Mouse (Mus musculus): ENCODE data around the gene Spata45. TPM values are rescaled to one million over a fixed set of nuclear protein-coding genes. Genes with fewer than 3 reads are reported as not detected.
"Not testable (repeated sequence)": the region's sequence is repeated elsewhere in the genome, so short reads cannot be mapped to it uniquely, and the experiment has no call there.

Spata45 gene
- polyA plus RNA-seq, 1 experiment from 2014 or later, result not detected

DNA sequence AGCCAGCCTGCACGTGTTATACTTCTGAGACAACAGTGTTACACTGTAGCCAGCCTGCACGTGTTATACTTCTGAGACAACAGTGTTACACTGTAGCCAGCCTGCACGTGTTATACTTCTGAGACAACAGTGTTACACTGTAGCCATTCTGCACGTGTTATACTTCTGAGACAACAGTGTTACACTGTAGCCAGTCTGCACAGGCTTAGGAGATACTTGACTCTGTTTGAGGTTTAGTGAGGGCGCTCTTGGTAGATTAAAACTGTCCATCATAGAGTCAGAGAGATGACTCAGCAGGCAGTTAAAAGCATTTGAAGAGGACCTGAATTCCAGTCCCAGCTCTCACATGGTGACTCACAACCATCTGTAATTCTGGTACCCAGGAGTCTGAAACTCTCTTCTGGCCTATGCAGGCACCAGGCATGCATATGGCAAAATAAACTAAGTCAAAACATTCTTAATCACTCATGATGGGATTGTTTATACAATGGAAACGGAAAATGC is 5.5 kb upstream of the Spata45 start:
- ATAC-seq (ENCODE audit: insufficient read depth, low FRiP score); H3K4me3 ChIP-seq (replicated peaks; ENCODE audit: low read length); H3K4me1 ChIP-seq (ENCODE audit: control insufficient read depth, insufficient read depth, low read length); H3K9me3 ChIP-seq (replicated peaks; ENCODE audit: control insufficient read depth, low read length); H3K27me3 ChIP-seq (ENCODE audit: control insufficient read depth, insufficient read depth, low read length); H3K4me2 ChIP-seq (ENCODE audit: low read depth, low read length); H3K27ac ChIP-seq (ENCODE audit: low read length); H3K36me3 ChIP-seq (ENCODE audit: control insufficient read depth, insufficient read depth, low read length); H3K9ac ChIP-seq (ENCODE audit: low read length): not testable (repeated sequence)
- WGBS, result 58% methylated on average over 6 of the region's 6 CpGs

DNA sequence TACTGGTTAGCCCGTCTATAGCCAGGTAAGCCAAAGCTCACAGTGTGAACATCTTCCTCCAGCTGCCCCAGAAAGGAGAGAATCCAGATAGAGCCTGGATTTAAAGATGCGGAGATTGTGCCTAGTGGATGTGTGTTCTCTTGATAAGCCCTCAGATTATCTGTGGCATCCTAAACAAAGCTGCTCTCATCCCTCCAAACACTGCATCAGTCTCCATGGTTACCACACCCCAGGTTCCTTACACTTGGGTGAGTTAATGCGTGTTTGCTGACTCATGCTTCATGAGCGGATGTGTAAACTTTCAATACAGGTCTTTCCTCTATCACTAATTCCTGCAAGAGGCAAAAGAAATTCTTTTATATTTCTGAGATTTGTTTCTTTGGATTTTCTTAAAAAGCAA is 790 bp upstream of the Spata45 start:
- no peak overlapping the region for H3K4me3 ChIP-seq (replicated peaks; ENCODE audit: low read length)
- H3K27me3 ChIP-seq (ENCODE audit: control insufficient read depth, insufficient read depth, low read length), result no peaks in the 10 kb centered on the region
- no peaks in the 10 kb centered on the region for H3K4me1 ChIP-seq (ENCODE audit: control insufficient read depth, insufficient read depth, low read length)
- H3K27ac ChIP-seq (ENCODE audit: low read length), result no peak overlapping the region
- H3K9me3 ChIP-seq (replicated peaks; ENCODE audit: control insufficient read depth, low read length), result no peaks in the 10 kb centered on the region
- H3K9ac ChIP-seq (ENCODE audit: low read length), result no peak overlapping the region
- WGBS, result 28% methylated on average over 4 of the region's 4 CpGs
- no peaks in the 10 kb centered on the region for H3K36me3 ChIP-seq (ENCODE audit: control insufficient read depth, insufficient read depth, low read length)
- no peak for ATAC-seq (ENCODE audit: insufficient read depth, low FRiP score)
- H3K4me2 ChIP-seq (ENCODE audit: low read depth, low read length), result no peak overlapping the region

DNA sequence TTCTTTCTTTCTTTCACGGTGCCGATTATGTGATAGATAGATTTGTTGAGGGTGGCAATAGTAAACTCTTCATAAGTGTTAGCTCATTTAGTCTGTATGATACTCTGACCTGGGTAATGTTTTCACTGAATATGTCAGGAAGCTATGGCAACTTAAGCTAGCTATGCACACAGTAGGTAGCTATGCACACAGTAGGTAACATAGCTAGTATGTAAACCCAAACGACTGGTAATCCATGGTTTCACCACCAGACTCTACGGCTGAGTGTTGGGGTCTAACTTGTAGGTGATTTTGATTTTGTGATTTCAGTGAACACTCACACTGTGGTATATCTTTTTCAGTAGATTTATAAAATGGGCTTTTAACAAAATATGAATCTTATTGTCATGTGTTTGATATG is 1.6 kb downstream of the Spata45 start:
- H3K4me3 ChIP-seq (replicated peaks; ENCODE audit: low read length), result no peak overlapping the region
- no peak overlapping the region for H3K4me2 ChIP-seq (ENCODE audit: low read depth, low read length)
- no peak for ATAC-seq (ENCODE audit: insufficient read depth, low FRiP score)
- no peaks in the 10 kb centered on the region for H3K9me3 ChIP-seq (replicated peaks; ENCODE audit: control insufficient read depth, low read length)
- H3K4me1 ChIP-seq (ENCODE audit: control insufficient read depth, insufficient read depth, low read length), result no peaks in the 10 kb centered on the region
- H3K27me3 ChIP-seq (ENCODE audit: control insufficient read depth, insufficient read depth, low read length), result no peaks in the 10 kb centered on the region
- no peaks in the 10 kb centered on the region for H3K36me3 ChIP-seq (ENCODE audit: control insufficient read depth, insufficient read depth, low read length)
- H3K9ac ChIP-seq (ENCODE audit: low read length), result no peak overlapping the region
- WGBS, result 90% methylated on average over 4 of the region's 4 CpGs
- no peak overlapping the region for H3K27ac ChIP-seq (ENCODE audit: low read length)

DNA sequence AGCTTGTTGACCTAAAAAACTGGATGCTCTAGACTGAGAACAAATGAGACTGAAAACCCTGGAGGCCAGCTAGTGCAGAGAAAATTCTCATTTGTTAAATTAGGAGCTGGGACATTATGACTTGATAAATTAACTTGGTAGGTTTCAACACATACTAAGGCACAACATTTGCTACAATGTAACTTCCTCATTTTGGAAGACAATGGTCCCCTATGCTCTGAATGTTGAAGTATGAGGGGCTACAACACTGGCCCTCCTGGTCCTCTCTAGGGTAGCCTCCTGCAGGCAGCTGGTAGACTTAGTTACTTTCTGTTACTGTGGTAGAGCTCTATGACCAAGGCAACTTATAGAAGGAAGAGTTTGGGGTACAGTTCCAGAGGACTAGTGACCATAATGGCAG is 4.9 kb downstream of the Spata45 start:
- Histone ChIP-seq H3K27me3 (ENCODE audit: control insufficient read depth, insufficient read depth, low read length) (no peaks in the 10 kb centered on the region), H3K4me1 (ENCODE audit: control insufficient read depth, insufficient read depth, low read length) (no peaks in the 10 kb centered on the region), H3K9ac (ENCODE audit: low read length) (no peak overlapping the region), H3K4me2 (ENCODE audit: low read depth, low read length) (no peak overlapping the region), H3K36me3 (ENCODE audit: control insufficient read depth, insufficient read depth, low read length) (no peaks in the 10 kb centered on the region), H3K9me3 (replicated peaks; ENCODE audit: control insufficient read depth, low read length) (no peaks in the 10 kb centered on the region), H3K27ac (ENCODE audit: low read length) (no peak overlapping the region), H3K4me3 (replicated peaks; ENCODE audit: low read length) (no peak overlapping the region)
- ATAC-seq (ENCODE audit: insufficient read depth, low FRiP score), result no peak

DNA sequence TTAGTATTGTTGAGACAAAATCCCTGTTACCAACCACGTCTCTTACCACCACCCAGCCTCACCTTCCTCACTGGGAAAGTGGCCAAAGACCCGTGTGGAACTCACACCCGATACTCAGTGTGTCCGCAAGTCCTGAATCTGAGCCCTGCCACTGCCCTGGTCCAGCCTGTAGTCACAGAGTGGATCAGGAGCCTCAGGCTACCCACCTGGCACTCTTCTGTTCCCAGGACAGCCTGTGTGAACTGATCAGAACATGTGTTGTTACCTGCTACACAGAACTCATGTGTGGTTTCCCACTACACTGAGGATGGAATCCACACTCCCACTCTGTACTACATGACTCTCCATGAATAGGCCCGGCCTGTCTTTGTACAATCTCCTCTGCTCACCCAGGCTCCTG is 5.7 kb downstream of the Spata45 start:
- no peaks in the 10 kb centered on the region for H3K27me3 ChIP-seq (ENCODE audit: control insufficient read depth, insufficient read depth, low read length)
- H3K36me3 ChIP-seq (ENCODE audit: control insufficient read depth, insufficient read depth, low read length), result no peaks in the 10 kb centered on the region
- ATAC-seq (ENCODE audit: insufficient read depth, low FRiP score), result no peak
- WGBS, result 75% methylated on average over 5 of the region's 5 CpGs
- no peak overlapping the region for H3K27ac ChIP-seq (ENCODE audit: low read length)
- H3K9me3 ChIP-seq (replicated peaks; ENCODE audit: control insufficient read depth, low read length), result no peaks in the 10 kb centered on the region
- no peak overlapping the region for H3K9ac ChIP-seq (ENCODE audit: low read length)
- no peak overlapping the region for H3K4me3 ChIP-seq (replicated peaks; ENCODE audit: low read length)
- no peak overlapping the region for H3K4me2 ChIP-seq (ENCODE audit: low read depth, low read length)
- H3K4me1 ChIP-seq (ENCODE audit: control insufficient read depth, insufficient read depth, low read length), result no peaks in the 10 kb centered on the region

DNA sequence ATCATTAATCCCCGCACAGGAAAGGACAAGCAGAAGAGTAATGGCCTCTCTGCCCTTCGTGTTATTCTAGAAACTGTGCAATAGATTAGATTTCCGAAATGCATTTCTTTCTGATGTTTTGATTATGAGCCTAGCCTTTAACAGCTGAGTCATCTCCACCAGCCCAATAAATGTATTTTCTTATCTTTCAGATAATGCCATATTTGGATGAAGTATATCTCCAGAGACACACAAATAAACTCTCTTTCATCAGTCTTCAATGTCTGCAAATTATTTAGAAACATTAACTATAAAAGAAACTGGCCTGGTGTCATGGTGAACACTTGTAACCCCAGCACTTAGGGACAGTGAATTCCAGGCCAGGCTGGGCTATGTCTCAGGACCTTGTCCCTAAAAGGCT is 6.2 kb downstream of the Spata45 start:
- H3K27me3 ChIP-seq (ENCODE audit: control insufficient read depth, insufficient read depth, low read length), result no peaks in the 10 kb centered on the region
- 44% methylated on average over 3 of the region's 3 CpGs for WGBS
- ATAC-seq (ENCODE audit: insufficient read depth, low FRiP score), result no peak
- H3K9me3 ChIP-seq (replicated peaks; ENCODE audit: control insufficient read depth, low read length), result no peaks in the 10 kb centered on the region
- H3K4me2 ChIP-seq (ENCODE audit: low read depth, low read length), result no peak overlapping the region
- H3K4me1 ChIP-seq (ENCODE audit: control insufficient read depth, insufficient read depth, low read length), result no peaks in the 10 kb centered on the region
- no peak overlapping the region for H3K27ac ChIP-seq (ENCODE audit: low read length)
- no peak overlapping the region for H3K9ac ChIP-seq (ENCODE audit: low read length)
- no peak overlapping the region for H3K4me3 ChIP-seq (replicated peaks; ENCODE audit: low read length)
- no peaks in the 10 kb centered on the region for H3K36me3 ChIP-seq (ENCODE audit: control insufficient read depth, insufficient read depth, low read length)

DNA sequence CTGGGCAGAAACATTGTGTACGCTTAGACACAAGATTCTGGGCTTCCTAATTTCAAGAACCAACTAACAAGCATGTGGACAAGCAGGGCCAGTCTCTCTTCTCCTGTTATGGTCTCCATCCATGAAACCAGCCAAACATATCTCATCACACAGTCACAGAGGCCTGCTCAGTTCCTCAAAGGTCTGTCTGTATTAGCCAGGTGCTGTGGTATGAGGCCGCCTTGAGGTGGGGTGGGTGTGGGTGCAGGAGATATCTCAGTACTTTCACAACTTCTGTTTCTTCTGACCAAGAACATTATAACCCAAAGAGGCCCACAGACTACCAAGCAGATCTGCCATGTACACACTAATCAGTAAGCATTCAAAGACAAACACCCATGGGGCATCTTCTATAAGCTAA is 8.8 kb downstream of the Spata45 start:
- 90% methylated on average over 2 of the region's 2 CpGs for WGBS
- H3K36me3 ChIP-seq (ENCODE audit: control insufficient read depth, insufficient read depth, low read length), result no peaks in the 10 kb centered on the region

DNA sequence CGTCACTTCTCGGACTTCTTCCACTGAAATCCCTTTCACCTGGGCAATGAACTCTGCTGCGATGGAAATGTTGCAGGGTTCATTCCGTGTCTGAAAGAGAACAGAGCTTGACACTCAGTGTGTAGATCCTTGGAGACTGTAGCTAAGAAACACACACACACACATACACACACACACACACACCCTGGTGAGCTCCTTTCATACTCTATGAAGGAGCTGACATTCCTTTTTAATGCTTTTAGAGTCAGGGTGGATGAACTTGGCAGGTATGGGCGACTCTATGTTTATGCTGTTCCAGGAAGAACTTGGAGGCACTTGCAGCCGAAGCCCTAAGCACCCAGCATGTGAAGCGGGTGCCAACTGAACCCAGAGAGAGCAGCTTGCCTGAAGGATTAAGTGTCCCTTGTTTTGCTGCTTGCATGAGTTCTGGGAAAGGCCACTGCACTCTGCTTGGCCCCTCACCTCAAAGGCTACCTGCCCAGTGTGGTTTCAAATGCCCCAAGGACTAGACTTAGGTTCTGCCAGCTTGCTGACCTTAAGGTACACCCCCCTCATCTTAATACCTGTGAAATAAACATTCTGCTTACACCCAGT is 9.9 kb downstream of the Spata45 start:
- Histone ChIP-seq H3K36me3 (ENCODE audit: control insufficient read depth, insufficient read depth, low read length) (no peaks in the 10 kb centered on the region), H3K27ac (ENCODE audit: low read length) (no peak overlapping the region), H3K27me3 (ENCODE audit: control insufficient read depth, insufficient read depth, low read length) (no peaks in the 10 kb centered on the region), H3K4me1 (ENCODE audit: control insufficient read depth, insufficient read depth, low read length) (no peaks in the 10 kb centered on the region), H3K9me3 (replicated peaks; ENCODE audit: control insufficient read depth, low read length) (no peaks in the 10 kb centered on the region), H3K4me2 (ENCODE audit: low read depth, low read length) (no peak overlapping the region), H3K4me3 (replicated peaks; ENCODE audit: low read length) (no peak overlapping the region), H3K9ac (ENCODE audit: low read length) (no peak overlapping the region)
- peak; percentile 53; the same call in 1 of the 2 replicates for ATAC-seq (ENCODE audit: insufficient read depth, low FRiP score)
- WGBS, result 59% methylated on average over 7 of the region's 7 CpGs

More for the DNA sequence above, 8.8 kb downstream of the Spata45 start:
- ATAC-seq (ENCODE audit: insufficient read depth, low FRiP score), result no peak
- H3K4me1 ChIP-seq (ENCODE audit: control insufficient read depth, insufficient read depth, low read length), result no peaks in the 10 kb centered on the region
- no peak overlapping the region for H3K27ac ChIP-seq (ENCODE audit: low read length)
- no peak overlapping the region for H3K9ac ChIP-seq (ENCODE audit: low read length)
- no peak overlapping the region for H3K4me2 ChIP-seq (ENCODE audit: low read depth, low read length)
- no peaks in the 10 kb centered on the region for H3K9me3 ChIP-seq (replicated peaks; ENCODE audit: control insufficient read depth, low read length)
- H3K4me3 ChIP-seq (replicated peaks; ENCODE audit: low read length), result no peak overlapping the region
- H3K27me3 ChIP-seq (ENCODE audit: control insufficient read depth, insufficient read depth, low read length), result no peaks in the 10 kb centered on the region

DNA sequence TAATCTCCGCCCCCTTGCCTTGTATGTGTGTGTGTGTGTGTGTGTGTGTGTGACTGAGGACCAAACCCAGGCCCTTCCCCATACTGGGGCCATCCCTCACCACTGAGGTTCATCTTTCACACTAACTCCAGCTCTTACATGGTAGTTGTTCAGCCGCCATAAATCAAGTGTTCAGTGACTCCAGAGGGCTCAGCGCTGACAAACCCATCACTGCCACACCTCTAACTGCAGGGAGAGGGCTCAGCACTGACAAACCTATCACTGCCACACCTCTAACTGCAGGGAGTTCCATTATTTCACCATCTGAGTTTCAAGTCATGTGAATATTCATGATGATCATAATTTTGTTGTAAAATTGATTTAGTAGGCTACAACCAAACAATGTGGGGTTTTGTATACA is 17.1 kb downstream of the Spata45 start:
- no peaks in the 10 kb centered on the region for H3K36me3 ChIP-seq (ENCODE audit: control insufficient read depth, insufficient read depth, low read length)
- H3K9ac ChIP-seq (ENCODE audit: low read length), result no peak overlapping the region
- H3K4me1 ChIP-seq (ENCODE audit: control insufficient read depth, insufficient read depth, low read length), result no peaks in the 10 kb centered on the region
- no peak for ATAC-seq (ENCODE audit: insufficient read depth, low FRiP score)
- 77% methylated on average over 3 of the region's 3 CpGs for WGBS
- no peak overlapping the region for H3K27ac ChIP-seq (ENCODE audit: low read length)
- no peak overlapping the region for H3K4me3 ChIP-seq (replicated peaks; ENCODE audit: low read length)
- H3K27me3 ChIP-seq (ENCODE audit: control insufficient read depth, insufficient read depth, low read length), result no peaks in the 10 kb centered on the region
- no peaks in the 10 kb centered on the region for H3K9me3 ChIP-seq (replicated peaks; ENCODE audit: control insufficient read depth, low read length)
- H3K4me2 ChIP-seq (ENCODE audit: low read depth, low read length), result no peak overlapping the region
